Mouse (Mus musculus) gastrocnemius, adult 2 months (tissue): ENCODE results near the gene Colec11. TPM values are rescaled to one million over a fixed set of nuclear protein-coding genes. Genes with fewer than 3 reads are reported as not detected.

ENCODE experiments used
- DNase-seq: peaks from one replicate; pipeline ENCODE4 v3.0.0; 2022
- H3K27ac ChIP-seq: fragments of 200-600 bp; 2 replicates; pipeline ENCODE4 v1.8.1; 2022; ENCODE audit warnings: mild to moderate bottlenecking
- H3K4me3 ChIP-seq: fragments of 200-600 bp; 2 replicates; pipeline ENCODE4 v1.8.1; 2022; ENCODE audit warnings: mild to moderate bottlenecking, moderate library complexity
- CTCF ChIP-seq: fragments of 200-600 bp; IDR thresholded peaks from 2 replicates; pipeline ENCODE4 v1.8.1; 2022; ENCODE audit warnings: antibody characterized with exemption, mild to moderate bottlenecking, moderate library complexity
- intact Hi-C: fragments of 180-260 bp; cut with DNase I; formaldehyde crosslinking; loops from one replicate; pipeline ENCODE4 v1.15.1; 2025
- long read RNA-seq, 2 experiments: library from polyadenylated mRNA; stranded (forward); transcript quantifications; one replicate each; pipeline ENCODE4 v2.0.0; 2021
- total RNA-seq, 2 experiments: library from RNA; stranded (reverse); gene quantifications; 2 replicates each; pipeline ENCODE4 v1.2.3; 2021

Colec11 gene
- total RNA-seq = under 1 TPM; 0.28 to 0.56 TPM
- long read RNA-seq, experiment 1 = 0 reads
- long read RNA-seq, experiment 2, partial matches to known transcripts = 0 of 1 reads
- long read RNA-seq, experiment 2, other reads (novel, unspliced or antisense) = 0 of 1 reads

- H3K27ac ChIP-seq = no peak within 1 kb of the TSS
- intact Hi-C loops = no loop called here
- no peak within 1 kb of the TSS for H3K4me3 ChIP-seq
- TF ChIP-seq CTCF = no peak
- no peak for DNase-seq
Observed at GRCm38 (mm10) chr12:28623195-28623594, at the start of gene Colec11. Gene Colec11, minus strand, starts transcription at chr12:28623377.

GRCm38 (mm10) chr12:28667287-28667686, 44.1 kb upstream of the Colec11 start:
- Histone ChIP-seq H3K4me3 (no peak overlapping the region), H3K27ac (no peak overlapping the region)
- intact Hi-C loops = no loop called here
- no peak for TF ChIP-seq CTCF
- DNase-seq = no peak

- Histone ChIP-seq H3K27ac (no peak overlapping the region), H3K4me3 (no peak overlapping the region)
- intact Hi-C loops = no loop called here
- TF ChIP-seq CTCF = no peak
- DNase-seq = no peak
Observed at GRCm38 (mm10) chr12:28666734-28667133, 43.6 kb upstream of the Colec11 start.

- peak; percentile 63 for DNase-seq
- TF ChIP-seq CTCF = no peak
- Histone ChIP-seq H3K27ac (no peak overlapping the region), H3K4me3 (no peak overlapping the region)
- intact Hi-C loops = no loop called here
Observed at GRCm38 (mm10) chr12:28662628-28663027, 39.5 kb upstream of the Colec11 start.

- intact Hi-C loops = no loop called here
- no peak for TF ChIP-seq CTCF
- peak; percentile 92 for DNase-seq
- Histone ChIP-seq H3K27ac (peak within 1 kb of the TSS; percentile 89), H3K4me3 (peak within 1 kb of the TSS; percentile 79)
Observed at GRCm38 (mm10) chr12:28649141-28650110, 26.2 kb upstream of the Colec11 start, which contains the start of gene Rnaseh1. Gene Rnaseh1, plus strand, starts transcription at chr12:28649602.

DNA sequence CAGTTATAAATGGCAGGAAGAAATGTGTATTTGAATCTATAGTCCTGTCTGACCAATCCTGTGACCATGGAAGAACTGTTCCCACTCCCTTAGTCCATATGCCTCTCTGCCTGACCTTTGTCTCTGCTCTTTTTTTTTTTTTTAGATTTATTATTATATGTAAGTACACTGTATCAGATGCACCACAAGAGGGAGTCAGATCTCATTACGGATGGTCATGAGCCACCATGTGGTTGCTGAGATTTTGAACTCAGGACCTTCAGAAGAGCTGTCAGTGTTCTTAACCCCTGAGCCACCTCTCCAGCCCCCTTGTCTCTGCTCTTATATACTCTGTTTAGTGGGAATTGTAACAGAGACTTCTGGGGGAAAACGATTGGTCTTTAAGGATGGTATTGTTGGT, 15.6 kb upstream of the Colec11 start:
- intact Hi-C loops = loop anchor here (5.0 kb wide), 2 partner anchors 114 to 654 kb away; partner anchors contain the start of genes Eipr1 and Trappc12
- H3K27ac ChIP-seq = no peak overlapping the region
- TF ChIP-seq CTCF = peak; percentile 2; the same call in 1 of the 2 replicates
- no peak for DNase-seq
- no peak overlapping the region for H3K4me3 ChIP-seq

GRCm38 (mm10) chr12:28636543-28636942, 13.4 kb upstream of the Colec11 start:
- Histone ChIP-seq H3K27ac (peak overlapping the region; percentile 92; the same call in 1 of the 2 replicates), H3K4me3 (peak overlapping the region; percentile 79)
- intact Hi-C loops = loop anchor here (5.0 kb wide), 2 partner anchors 116 to 656 kb away; partner anchors contain the start of genes Eipr1 and Trappc12
- DNase-seq = no peak
- TF ChIP-seq CTCF = no peak

DNA sequence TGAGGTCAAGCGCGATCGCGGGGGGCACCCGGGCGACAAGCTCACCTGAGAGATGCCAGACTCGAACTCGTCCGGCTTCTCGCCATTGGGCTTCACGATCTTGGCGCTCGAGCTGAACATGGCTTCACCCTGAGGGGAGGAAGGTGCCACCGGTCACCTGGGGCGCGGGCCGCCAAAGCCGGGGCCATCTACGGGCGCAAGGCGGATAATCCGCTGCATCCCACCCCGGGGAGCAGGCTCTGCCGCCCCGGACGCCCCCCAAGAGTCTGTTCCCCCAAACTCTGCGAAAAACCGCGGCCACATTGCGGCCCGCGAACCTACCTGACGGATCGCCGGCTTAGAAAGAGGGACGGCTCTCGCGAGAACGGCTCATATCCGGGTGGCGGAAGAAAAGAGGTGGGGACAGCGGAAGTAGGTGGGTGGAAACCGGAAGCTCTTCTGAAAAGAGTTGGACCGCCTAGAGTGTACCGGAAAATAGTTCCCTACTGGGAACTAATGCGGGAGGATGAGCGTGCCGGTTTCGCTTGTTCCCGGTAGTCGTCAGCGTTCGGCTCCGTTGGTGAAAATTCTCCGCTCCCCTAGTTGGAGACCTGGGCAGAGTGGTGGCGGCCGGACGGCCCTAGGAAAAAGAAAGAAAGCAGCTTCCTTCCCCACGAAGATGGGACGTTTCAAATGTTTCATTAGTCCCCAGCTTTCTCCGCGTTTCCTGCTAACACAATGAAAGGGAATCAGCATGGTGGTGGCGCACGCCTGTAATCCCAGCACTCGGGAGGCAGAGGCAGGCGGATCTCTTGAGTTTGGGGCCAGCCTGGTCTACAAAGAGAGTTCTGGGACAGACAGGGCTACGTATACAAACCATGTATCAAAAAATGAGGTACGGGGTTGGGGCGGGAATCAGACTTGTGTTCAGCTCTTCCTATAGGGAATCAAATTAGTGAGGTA, 12.6 kb upstream of the Colec11 start, which contains the start of gene Rps7:
Rps7 (minus strand) TSS at position 419 of the 942 bp plus-strand sequence.
- H3K27ac ChIP-seq = peak within 1 kb of the TSS; percentile 92
- peak within 1 kb of the TSS; percentile 79 for H3K4me3 ChIP-seq
- no peak; the same call in 1 of the 2 replicates for TF ChIP-seq CTCF
- intact Hi-C loops = loop anchor here (5.0 kb wide), 2 partner anchors 116 to 656 kb away; partner anchors contain the start of genes Eipr1 and Trappc12
- peak; percentile 93 for DNase-seq

- Histone ChIP-seq H3K4me3 (peak overlapping the region; percentile 79), H3K27ac (peak overlapping the region; percentile 92)
- TF ChIP-seq CTCF = no peak
- DNase-seq = no peak
- intact Hi-C loops = loop anchor here (5.0 kb wide), 2 partner anchors 117 to 657 kb away; partner anchors contain the start of genes Eipr1 and Trappc12
Observed at GRCm38 (mm10) chr12:28635058-28635534, 11.9 kb upstream of the Colec11 start.

- no peak overlapping the region for H3K4me3 ChIP-seq
- no peak for TF ChIP-seq CTCF
- DNase-seq = no peak
- no peak overlapping the region for H3K27ac ChIP-seq
- intact Hi-C loops = no loop called here
Observed at GRCm38 (mm10) chr12:28628436-28628835, 5.3 kb upstream of the Colec11 start.

- DNase-seq = no peak
- no peak for TF ChIP-seq CTCF
- Histone ChIP-seq H3K4me3 (no peak overlapping the region), H3K27ac (no peak overlapping the region)
- intact Hi-C loops = no loop called here
Observed at GRCm38 (mm10) chr12:28627092-28627491, 3.9 kb upstream of the Colec11 start.

- DNase-seq = no peak
- no peak for TF ChIP-seq CTCF
- intact Hi-C loops = no loop called here
- H3K4me3 ChIP-seq = no peak overlapping the region
- no peak overlapping the region for H3K27ac ChIP-seq
Observed at GRCm38 (mm10) chr12:28625407-28625806, 2.2 kb upstream of the Colec11 start.
